Mouse (Mus musculus) B cell, adult 67 days (primary cell): ENCODE measurements around the gene Gm27235. TPM values are rescaled to one million over a fixed set of nuclear protein-coding genes. Genes with fewer than 3 reads are reported as not detected.

ENCODE experiments used
- total RNA-seq, 2 experiments: library from RNA; stranded (reverse); gene quantifications; 4 replicates each; pipeline ENCODE4 v1.2.4; 2023

Gene Gm27235
- total RNA-seq = not detected

DNA sequence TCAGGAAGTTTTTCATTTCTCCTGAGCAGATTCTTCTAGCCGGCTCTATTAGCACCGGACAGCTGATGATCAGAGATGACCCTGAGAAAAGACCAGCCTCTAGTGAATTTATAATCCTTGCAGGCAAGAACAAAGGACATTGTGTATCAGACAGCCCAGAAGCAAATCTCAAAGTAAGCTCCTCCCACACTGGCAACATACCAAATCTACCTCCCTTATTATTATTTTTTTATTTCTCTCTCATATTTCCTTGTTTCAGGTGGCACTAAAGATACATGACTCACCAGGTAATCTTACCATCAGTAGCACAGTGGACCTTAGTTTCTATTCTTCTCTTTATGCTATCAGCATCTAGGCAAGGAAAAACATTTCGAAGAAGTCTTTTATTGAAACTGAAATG lies at the start of gene Gm27235, which contains the start of gene D730048I06Rik:
Gene Gm27235 (minus strand): TSS at position 101 of the 400 bp plus-strand sequence.
Gene D730048I06Rik (minus strand): TSS at position 112 of the 400 bp plus-strand sequence.

DNA sequence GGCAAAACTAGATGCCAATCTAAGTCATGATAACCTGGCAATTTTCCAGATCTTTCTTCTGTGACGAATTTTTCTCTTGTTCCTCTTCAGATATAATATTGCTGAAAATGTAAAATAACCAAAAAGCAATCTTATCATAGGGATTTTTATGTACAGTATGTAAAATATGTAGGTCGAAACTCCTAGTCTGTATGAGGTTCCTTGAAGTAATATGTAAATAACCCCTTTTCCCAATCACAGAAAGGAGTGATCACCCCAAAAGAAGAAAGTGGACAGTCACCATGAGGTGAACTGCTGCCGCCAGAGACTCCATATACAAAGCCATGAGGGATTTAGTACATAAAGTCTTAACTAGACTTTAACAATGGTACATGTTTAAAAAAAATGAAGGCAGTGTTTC lies 11.9 kb downstream of the Gm27235 start, which contains the start of gene Gm17727:
Gene Gm17727 (minus strand): TSS at position 101 of the 400 bp plus-strand sequence.

DNA sequence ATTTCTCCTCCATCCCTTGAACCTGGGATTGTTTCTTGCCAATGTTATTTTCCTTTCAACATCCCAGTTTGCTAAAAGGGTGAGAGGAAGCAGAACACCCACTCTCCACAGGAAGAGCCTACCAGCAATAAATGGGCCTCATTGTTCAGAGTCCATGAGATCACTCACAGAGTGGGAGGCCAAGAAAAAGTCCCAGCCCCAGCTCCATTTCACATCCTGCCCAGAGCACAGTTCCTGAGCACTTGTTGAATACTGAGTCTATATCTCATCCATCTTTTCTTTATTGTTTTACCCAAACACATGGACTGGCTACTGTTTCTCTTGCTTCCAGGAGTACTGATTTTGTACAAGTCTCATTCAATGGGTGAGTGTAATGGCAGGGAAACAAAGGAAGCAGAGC lies 49.2 kb downstream of the Gm27235 start, which contains the start of gene Gm17677:
Gene Gm17677 (plus strand): TSS at position 301 of the 400 bp plus-strand sequence.

Other genes starting within 250 kb of the Gm27235 start
- 1 to 10 TPM; 2.0 to 2.2 TPM for gene Ddx25, start 231.6 kb downstream of the Gm27235 start, total RNA-seq
- gene Pus3, start 231.5 kb downstream of the Gm27235 start, total RNA-seq = 10 to 100 TPM; 28.4 to 31.4 TPM
- not detected for gene Pate2, start 219.8 kb downstream of the Gm27235 start, total RNA-seq
- 10 to 100 TPM; 16.7 to 20.9 TPM for gene Hyls1, start 219.7 kb downstream of the Gm27235 start, total RNA-seq
- not detected for gene Pate4, start 178.2 kb downstream of the Gm27235 start, total RNA-seq
- not detected for gene Pate3, start 141.9 kb downstream of the Gm27235 start, total RNA-seq
- gene Pate1, start 102.7 kb downstream of the Gm27235 start, total RNA-seq = not detected
- gene Gm17677, start 49.1 kb downstream of the Gm27235 start, total RNA-seq = not detected
- not detected for gene Gm17727, start 12.0 kb downstream of the Gm27235 start, total RNA-seq
- not detected for gene D730048I06Rik, start within 50 bp of the Gm27235 start, total RNA-seq
- gene 9230110F15Rik, start 54.0 kb upstream of the Gm27235 start, total RNA-seq = not detected
- gene 9230113P08Rik, start 118.3 kb upstream of the Gm27235 start, total RNA-seq = not detected